Mouse (Mus musculus) T-cell, adult 2 months (primary cell): ENCODE data around the gene Abcb7.

Source experiments
- DNase-seq: peaks from one replicate; pipeline ENCODE4 v3.0.0; 2022; ENCODE audit warnings: low spot score

Abcb7 gene

GRCm38 (mm10) chrX:104413183-104413983 is at the start of gene Abcb7:
Gene Abcb7, minus strand, starts transcription at chrX:104413856.
- peak; percentile 88 for DNase-seq

- DNase-seq, result no peak
These were observed 48.1 kb upstream of the Abcb7 start for GRCm38 (mm10) chrX:104461755-104462154.

GRCm38 (mm10) chrX:104452433-104452832 is 38.8 kb upstream of the Abcb7 start:
- no peak for DNase-seq

GRCm38 (mm10) chrX:104433456-104433855 is 19.8 kb upstream of the Abcb7 start:
- no peak for DNase-seq

GRCm38 (mm10) chrX:104428108-104428507 is 14.5 kb upstream of the Abcb7 start:
- DNase-seq, result no peak

GRCm38 (mm10) chrX:104413995-104414394 is 339 bp upstream of the Abcb7 start:
- DNase-seq, result no peak

- DNase-seq, result peak; percentile 0
These were observed 5.5 kb downstream of the Abcb7 start for GRCm38 (mm10) chrX:104408137-104408536.

GRCm38 (mm10) chrX:104402463-104402862 is 11.2 kb downstream of the Abcb7 start:
- no peak for DNase-seq

GRCm38 (mm10) chrX:104401134-104401533 is 12.5 kb downstream of the Abcb7 start:
- DNase-seq, result no peak

- DNase-seq, result no peak
These were observed 16.1 kb downstream of the Abcb7 start for GRCm38 (mm10) chrX:104397526-104397925.

GRCm38 (mm10) chrX:104359686-104360085 is 54.0 kb downstream of the Abcb7 start:
- no peak for DNase-seq

GRCm38 (mm10) chrX:104355842-104356241 is 57.8 kb downstream of the Abcb7 start:
- no peak for DNase-seq

GRCm38 (mm10) chrX:104348146-104348545 is 65.5 kb downstream of the Abcb7 start:
- peak; percentile 4 for DNase-seq

- DNase-seq, result no peak
These were observed 121.9 kb downstream of the Abcb7 start for GRCm38 (mm10) chrX:104291721-104292120.

- DNase-seq, result no peak
These were observed 133.8 kb downstream of the Abcb7 start for GRCm38 (mm10) chrX:104279828-104280227.

GRCm38 (mm10) chrX:104264371-104264770 is 149.3 kb downstream of the Abcb7 start:
- no peak for DNase-seq

GRCm38 (mm10) chrX:104262468-104262867 is 151.2 kb downstream of the Abcb7 start:
- DNase-seq, result no peak

GRCm38 (mm10) chrX:104256561-104256960 is 157.1 kb downstream of the Abcb7 start:
- DNase-seq, result no peak
